Mouse (Mus musculus) thymus, adult 2 months (tissue): ENCODE results near the gene Eml2.

Experiments used
- CTCF ChIP-seq: fragments of 200-500 bp; IDR thresholded peaks from 2 replicates; pipeline ENCODE4 v1.5.1; 2012; ENCODE audit warnings: mild to moderate bottlenecking, control low read depth, low read length, moderate library complexity, borderline replicate concordance; ENCODE audit not compliant: control insufficient read depth, poor library complexity, insufficient read depth; ENCODE audit errors: extremely low read depth
- POLR2A ChIP-seq: fragments of 200-500 bp; IDR thresholded peaks from 2 replicates; pipeline ENCODE4 v1.6.1; 2012; ENCODE audit warnings: mild to moderate bottlenecking, low read length, control low read depth, moderate library complexity; ENCODE audit not compliant: control insufficient read depth, poor library complexity, insufficient read depth; ENCODE audit errors: extremely low read depth

- TF ChIP-seq CTCF (no peak), POLR2A (no peak)
Measured at GRCm38 (mm10) chr7:19171831-19172230, 4.4 kb upstream of the Eml2 start.
